Mouse (Mus musculus) C2C12 (cell line): ENCODE measurements around the gene Zfp697. TPM values are rescaled to one million over a fixed set of nuclear protein-coding genes. Genes with fewer than 3 reads are reported as not detected.

ENCODE experiments used
- H3K27me3 ChIP-seq: one replicate; pipeline ENCODE4 v1.6.1; 2011; ENCODE audit not compliant: control insufficient read depth, insufficient read depth, insufficient read length
- H3K36me3 ChIP-seq: one replicate; pipeline ENCODE4 v1.6.1; 2011; ENCODE audit not compliant: control insufficient read depth, insufficient read depth
- H3K4me3 ChIP-seq: one replicate; pipeline ENCODE4 v1.5.1; 2011; ENCODE audit warnings: mild to moderate bottlenecking, control low read depth; ENCODE audit not compliant: poor library complexity, insufficient read depth, severe bottlenecking
- H3K79me2 ChIP-seq: one replicate; pipeline ENCODE4 v1.6.1; 2011; ENCODE audit not compliant: control insufficient read depth, insufficient read depth
- H3K79me3 ChIP-seq: one replicate; pipeline ENCODE4 v1.6.1; 2011; ENCODE audit warnings: low read depth, control low read depth
- H3ac ChIP-seq: one replicate; pipeline ENCODE3; 2011; ENCODE audit warnings: low read depth; ENCODE audit not compliant: control insufficient read depth, insufficient read length
- CEBPB ChIP-seq: IDR thresholded peaks from one replicate; pipeline ENCODE4 v1.6.1; 2011; ENCODE audit warnings: low read depth, mild to moderate bottlenecking, control low read depth, moderate library complexity
- CTCF ChIP-seq: IDR thresholded peaks from one replicate; pipeline ENCODE4 v1.5.1; 2011; ENCODE audit not compliant: control insufficient read depth, insufficient read depth, insufficient read length
- FOSL1 ChIP-seq: IDR thresholded peaks from one replicate; pipeline ENCODE4 v1.8.0; 2011; ENCODE audit warnings: mild to moderate bottlenecking, low read length; ENCODE audit not compliant: poor library complexity, insufficient read depth, severe bottlenecking
- MAX ChIP-seq: IDR thresholded peaks from one replicate; pipeline ENCODE4 v1.6.1; 2011; ENCODE audit warnings: mild to moderate bottlenecking, control low read depth
- MYOD1 ChIP-seq: IDR thresholded peaks from one replicate; pipeline ENCODE4 v1.6.1; 2011; ENCODE audit warnings: low read depth; ENCODE audit not compliant: control insufficient read depth, insufficient read length
- MYOG ChIP-seq: IDR thresholded peaks from one replicate; pipeline ENCODE4 v1.6.1; 2011; ENCODE audit not compliant: control insufficient read depth, insufficient read length; ENCODE audit errors: extremely low read depth
- USF1 ChIP-seq: IDR thresholded peaks from one replicate; pipeline ENCODE4 v1.6.1; 2011; ENCODE audit warnings: low read depth, mild to moderate bottlenecking, control low read depth, moderate library complexity
- polyA plus RNA-seq: library from polyadenylated mRNA; unstranded; fragments of >200 nt; fragmentation: generic; extraction: Trizol; gene quantifications from one replicate; pipeline ENCODE4 v1.2.1, GENCODE M21; 2012; ENCODE audit warnings: missing spikeins

Zfp697 gene
- polyA plus RNA-seq, 1 experiment: 7.5 TPM

DNA sequence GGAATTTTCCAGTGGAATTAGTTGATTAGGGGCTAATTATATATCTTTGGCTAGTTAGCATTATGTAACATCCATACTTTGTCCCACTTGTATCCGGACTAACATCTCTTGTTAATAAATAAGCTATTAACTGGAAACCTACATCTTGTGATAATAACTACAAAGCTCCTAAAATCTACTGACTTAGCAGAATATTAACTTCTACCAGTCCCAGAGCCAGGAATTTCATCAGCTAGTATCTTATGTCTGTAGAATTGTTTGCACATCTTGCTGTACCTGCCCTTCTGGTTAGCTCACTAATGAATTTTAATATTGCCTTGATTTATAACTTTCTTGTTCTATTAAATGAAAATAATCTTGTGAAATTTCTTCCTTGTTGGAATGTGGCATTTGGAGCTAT, 252.9 kb downstream of the Zfp697 start:
- TF ChIP-seq FOSL1: no peak
- TF ChIP-seq CEBPB: no peak
- no peak for TF ChIP-seq USF1
- no peaks in the 10 kb centered on the region for H3K79me2 ChIP-seq
- no peaks in the 10 kb centered on the region for H3K36me3 ChIP-seq
- no peaks in the 10 kb centered on the region for H3K27me3 ChIP-seq
- H3ac ChIP-seq: no peak overlapping the region
- no peaks in the 10 kb centered on the region for H3K79me3 ChIP-seq
- no peak overlapping the region for H3K4me3 ChIP-seq

DNA sequence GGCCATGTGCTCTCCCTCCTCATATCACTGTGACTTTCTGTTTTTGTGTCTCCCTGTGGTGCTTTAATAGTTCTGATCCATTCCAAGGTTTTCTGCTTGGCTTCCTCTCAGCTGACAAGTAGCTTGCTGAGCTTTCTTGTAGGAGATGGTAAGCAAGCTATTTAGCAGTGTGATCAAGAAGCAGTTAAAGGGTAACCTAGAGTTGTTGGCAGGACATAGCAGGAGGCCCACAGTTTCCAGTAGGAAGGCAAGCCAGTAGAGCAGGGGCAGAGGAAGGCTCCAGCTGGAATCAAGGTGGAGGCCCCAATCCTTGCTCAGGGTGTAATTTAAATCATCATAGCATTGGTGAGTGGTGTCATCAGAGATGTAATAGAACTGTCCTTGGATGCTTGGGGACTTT, 298.5 kb downstream of the Zfp697 start:
- H3K27me3 ChIP-seq: no peaks in the 10 kb centered on the region
- TF ChIP-seq MAX: no peak
- no peak for TF ChIP-seq FOSL1
- TF ChIP-seq CEBPB: no peak
- TF ChIP-seq USF1: no peak
- TF ChIP-seq MYOG: no peak
- no peak for TF ChIP-seq MYOD1
- no peak for TF ChIP-seq CTCF
- no peaks in the 10 kb centered on the region for H3K79me3 ChIP-seq
- no peaks in the 10 kb centered on the region for H3K79me2 ChIP-seq
- no peak overlapping the region for H3ac ChIP-seq
- no peak overlapping the region for H3K4me3 ChIP-seq
- H3K36me3 ChIP-seq: no peaks in the 10 kb centered on the region

DNA sequence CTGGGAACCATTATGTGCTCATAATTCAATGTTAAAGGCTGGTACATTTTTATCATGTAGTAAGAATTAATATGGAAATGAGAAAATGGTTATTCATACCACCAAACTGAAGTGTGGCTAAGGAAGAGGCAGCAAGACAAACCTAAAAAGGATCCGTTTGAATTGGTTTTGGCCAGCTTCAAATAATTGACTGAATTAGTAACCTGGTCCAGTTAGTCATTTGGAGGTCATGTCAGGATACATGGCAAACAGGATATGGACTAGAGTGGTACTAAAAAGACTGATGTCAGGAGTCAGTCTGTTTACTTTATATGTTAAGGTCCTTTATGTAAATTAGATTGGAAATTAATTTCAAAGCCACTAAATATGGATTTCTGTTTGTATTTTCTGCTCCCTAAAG, 300.1 kb downstream of the Zfp697 start:
- TF ChIP-seq MAX: no peak
- no peak for TF ChIP-seq CEBPB
- no peak for TF ChIP-seq USF1
- TF ChIP-seq MYOD1: no peak
- TF ChIP-seq FOSL1: no peak
- no peak for TF ChIP-seq CTCF
- no peak for TF ChIP-seq MYOG
- no peak overlapping the region for H3ac ChIP-seq
- H3K4me3 ChIP-seq: no peak overlapping the region

DNA sequence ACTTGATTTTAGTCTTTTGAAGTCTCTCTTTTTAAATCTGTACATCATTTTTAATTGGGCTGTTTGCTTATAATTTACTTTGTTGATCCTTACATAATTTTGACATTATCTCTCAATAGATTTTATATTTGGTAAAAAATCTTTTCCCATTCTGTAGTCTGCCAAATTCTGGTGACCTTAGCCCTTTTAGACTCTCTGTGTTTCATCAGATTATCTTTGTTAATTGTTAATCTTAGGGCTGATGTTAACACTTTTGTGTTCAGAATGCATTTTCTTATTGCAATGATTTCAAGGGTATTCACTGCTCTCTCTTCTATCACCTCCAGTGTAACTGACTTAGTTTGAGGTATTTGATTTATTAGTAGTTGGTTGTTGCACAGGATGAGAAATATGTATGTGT, 338.5 kb downstream of the Zfp697 start:
- no peak for TF ChIP-seq MYOG
- H3K4me3 ChIP-seq: no peak overlapping the region
- no peaks in the 10 kb centered on the region for H3K36me3 ChIP-seq
- H3K27me3 ChIP-seq: no peaks in the 10 kb centered on the region
- H3ac ChIP-seq: no peak overlapping the region
- no peaks in the 10 kb centered on the region for H3K79me3 ChIP-seq
- no peaks in the 10 kb centered on the region for H3K79me2 ChIP-seq

More for the DNA sequence above, 300.1 kb downstream of the Zfp697 start:
- Histone ChIP-seq H3K79me3 (no peaks in the 10 kb centered on the region), H3K36me3 (no peaks in the 10 kb centered on the region), H3K27me3 (no peaks in the 10 kb centered on the region), H3K79me2 (no peaks in the 10 kb centered on the region)

DNA sequence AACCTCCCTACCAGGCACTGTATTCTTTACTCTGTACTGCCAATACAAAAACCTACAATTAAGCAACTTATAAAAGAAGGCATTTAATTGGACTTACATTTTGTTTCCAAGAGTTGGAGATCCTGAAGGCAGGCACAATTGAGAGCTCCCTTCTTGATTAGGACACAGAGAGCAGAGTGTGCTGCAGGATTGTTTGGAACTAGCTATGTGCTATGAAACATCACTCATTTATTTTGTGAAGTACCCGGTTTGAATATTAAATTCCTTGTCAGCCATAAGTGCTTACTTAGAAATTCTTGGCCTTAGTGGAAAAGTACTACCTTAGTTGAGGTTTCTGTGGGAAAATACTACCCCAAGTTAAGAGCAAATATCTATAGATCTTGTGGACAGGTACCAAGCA, 342.1 kb downstream of the Zfp697 start, which contains the start of gene Hsd3b2:
TSS of gene Hsd3b2 (minus strand) at position 168 of the 400 bp plus-strand sequence.
- Histone ChIP-seq H3K4me3 (no peak within 1 kb of the TSS), H3ac (no peak within 1 kb of the TSS), H3K36me3 (no peaks in the 10 kb centered on the region), H3K27me3 (no peaks in the 10 kb centered on the region), H3K79me2 (no peaks in the 10 kb centered on the region), H3K79me3 (no peaks in the 10 kb centered on the region)
- TF ChIP-seq MAX: no peak
- no peak for TF ChIP-seq CEBPB
- no peak for TF ChIP-seq CTCF
- TF ChIP-seq MYOG: no peak
- no peak for TF ChIP-seq USF1
- TF ChIP-seq FOSL1: no peak
- TF ChIP-seq MYOD1: no peak

DNA sequence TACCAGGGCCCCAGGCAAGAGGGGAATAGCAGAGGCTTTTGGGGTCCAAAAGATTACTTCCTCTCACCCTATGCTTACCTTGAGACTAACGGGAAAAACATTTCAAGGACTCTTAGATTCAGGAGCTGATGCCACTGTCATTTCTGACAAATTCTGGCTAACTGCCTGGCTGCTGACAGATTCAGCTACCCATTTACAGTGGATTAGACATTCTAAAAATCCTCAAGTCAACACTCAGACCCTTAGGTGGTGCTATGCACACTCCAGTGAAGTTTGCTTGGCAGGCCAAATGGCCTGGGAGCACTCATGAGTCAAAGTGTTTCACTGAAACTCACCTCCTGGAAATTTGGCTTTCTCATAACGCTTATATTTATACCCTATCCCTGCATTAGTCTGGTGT, 344.0 kb downstream of the Zfp697 start:
- Histone ChIP-seq H3ac (no peak overlapping the region), H3K27me3 (no peaks in the 10 kb centered on the region), H3K79me3 (no peaks in the 10 kb centered on the region), H3K36me3 (no peaks in the 10 kb centered on the region), H3K4me3 (no peak overlapping the region), H3K79me2 (no peaks in the 10 kb centered on the region)
- TF ChIP-seq MAX (no peak), USF1 (no peak), MYOD1 (no peak), MYOG (no peak), CTCF (no peak), CEBPB (no peak), FOSL1 (no peak)
